Mouse (Mus musculus): ENCODE data around the gene Nfyc. TPM values are rescaled to one million over a fixed set of nuclear protein-coding genes. Genes with fewer than 3 reads are reported as not detected.

Nfyc gene
- total RNA-seq, 1 experiment = 62.0 TPM

- DNase-seq (ENCODE audit: low read depth, low spot score) = no peak
- in situ Hi-C loops (cut with MboI; ENCODE audit: low sequenced_read_pairs in 2 of 2, unreplicated experiment in 2 of 2) = no loop called here
- TF ChIP-seq MAFK (IDR thresholded peaks at IDR 0.05; ENCODE audit: insufficient read depth, low read depth, low read length) (no peak), CHD2 (IDR thresholded peaks at IDR 0.05; ENCODE audit: low read depth, low read length) (no peak), ZNF384 (IDR thresholded peaks at IDR 0.05; ENCODE audit: low read depth, low read length) (no peak), HCFC1 (IDR thresholded peaks at IDR 0.05; ENCODE audit: borderline replicate concordance, insufficient read depth, low read length) (no peak), ZC3H11A (IDR thresholded peaks at IDR 0.05; ENCODE audit: borderline replicate concordance, low read depth, low read length) (no peak)
- no peak overlapping the region for H3K4me3 ChIP-seq (ENCODE audit: insufficient read depth in 1 of 2, low read depth in 1 of 2, low read length in 2 of 2, poor library complexity in 1 of 2, severe bottlenecking in 1 of 2)
- no peaks in the 10 kb centered on the region for H3K36me3 ChIP-seq (ENCODE audit: control insufficient read depth, insufficient read depth, low read length, poor library complexity, severe bottlenecking)
- peaks cover 3 to 8% of the 10 kb centered on the region in 2 experiments; a peak in 3 of 4 replicates for H3K4me1 ChIP-seq (ENCODE audit: control insufficient read depth in 2 of 2, insufficient read depth in 2 of 2, low read length in 2 of 2, poor library complexity in 1 of 2)
- H3K27ac ChIP-seq (ENCODE audit: insufficient read depth, low read depth, low read length, poor library complexity, severe bottlenecking) = no peak overlapping the region
- H3K9ac ChIP-seq (ENCODE audit: insufficient read depth, low read depth, low read length, poor library complexity, severe bottlenecking) = no peak overlapping the region
- no peaks in the 10 kb centered on the region for H3K9me3 ChIP-seq (ENCODE audit: control insufficient read depth, insufficient read depth, low read depth, low read length)
Measured at GRCm38 (mm10) chr4:120732737-120733136, 98.6 kb downstream of the Nfyc start.

DNA sequence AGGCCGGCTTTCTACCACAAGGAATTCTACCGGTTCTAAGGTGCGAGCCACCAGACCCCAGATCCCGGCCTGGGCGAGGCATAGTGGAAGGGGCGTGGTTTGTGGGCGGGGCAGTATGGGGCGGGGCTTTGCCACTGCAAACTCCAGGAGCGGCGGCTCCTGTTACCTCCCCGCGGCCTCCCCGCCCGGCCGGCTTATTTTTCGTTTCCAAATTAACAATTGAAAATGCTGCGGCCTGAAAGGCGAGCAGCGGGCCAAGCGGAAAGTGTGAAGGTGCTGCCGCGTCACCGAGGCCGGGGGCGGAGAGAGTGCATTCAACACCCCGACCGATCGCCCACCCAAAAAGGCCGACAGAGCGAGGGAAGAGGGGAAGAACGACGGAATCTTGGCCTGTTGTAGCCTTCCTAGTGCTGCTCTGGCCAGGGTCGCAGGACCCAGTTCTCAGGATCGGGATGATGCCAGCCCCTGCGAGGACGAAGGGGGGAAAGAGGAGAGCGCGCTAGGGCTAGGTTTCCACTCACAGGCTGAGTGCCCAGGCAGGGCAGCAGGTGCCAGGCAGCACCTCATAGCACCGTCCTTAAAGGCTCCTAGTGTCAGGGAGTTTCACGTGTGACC lies 100.2 kb downstream of the Nfyc start:
- peak; percentile 54 for DNase-seq (ENCODE audit: low read depth, low spot score)
- Histone ChIP-seq H3K27ac (ENCODE audit: insufficient read depth, low read depth, low read length, poor library complexity, severe bottlenecking) (no peak overlapping the region), H3K4me3 (ENCODE audit: insufficient read depth in 1 of 2, low read depth in 1 of 2, low read length in 2 of 2, poor library complexity in 1 of 2, severe bottlenecking in 1 of 2) (peak overlapping the region; percentile 52 to 62), H3K36me3 (ENCODE audit: control insufficient read depth, insufficient read depth, low read length, poor library complexity, severe bottlenecking) (no peaks in the 10 kb centered on the region), H3K9ac (ENCODE audit: insufficient read depth, low read depth, low read length, poor library complexity, severe bottlenecking) (no peak overlapping the region; the same call in 1 of the 2 replicates), H3K9me3 (ENCODE audit: control insufficient read depth, insufficient read depth, low read depth, low read length) (no peaks in the 10 kb centered on the region), H3K4me1 (ENCODE audit: control insufficient read depth in 2 of 2, insufficient read depth in 2 of 2, low read length in 2 of 2, poor library complexity in 1 of 2) (peaks cover 3 to 8% of the 10 kb centered on the region in 2 experiments; a peak in 3 of 4 replicates)
- TF ChIP-seq HCFC1 (IDR thresholded peaks at IDR 0.05; ENCODE audit: borderline replicate concordance, insufficient read depth, low read length) (no peak), CHD2 (IDR thresholded peaks at IDR 0.05; ENCODE audit: low read depth, low read length) (no peak), MAFK (IDR thresholded peaks at IDR 0.05; ENCODE audit: insufficient read depth, low read depth, low read length) (no peak), ZC3H11A (IDR thresholded peaks at IDR 0.05; ENCODE audit: borderline replicate concordance, low read depth, low read length) (no peak), ZNF384 (IDR thresholded peaks at IDR 0.05; ENCODE audit: low read depth, low read length) (no peak)
- in situ Hi-C loops (cut with MboI; ENCODE audit: low sequenced_read_pairs in 2 of 2, unreplicated experiment in 2 of 2) = no loop called here

- Histone ChIP-seq H3K27ac (ENCODE audit: insufficient read depth, low read depth, low read length, poor library complexity, severe bottlenecking) (no peak overlapping the region), H3K4me3 (ENCODE audit: insufficient read depth in 1 of 2, low read depth in 1 of 2, low read length in 2 of 2, poor library complexity in 1 of 2, severe bottlenecking in 1 of 2) (no peak overlapping the region), H3K4me1 (ENCODE audit: control insufficient read depth in 2 of 2, insufficient read depth in 2 of 2, low read length in 2 of 2, poor library complexity in 1 of 2) (peaks cover 3 to 10% of the 10 kb centered on the region in 2 experiments; a peak in 3 of 4 replicates), H3K36me3 (ENCODE audit: control insufficient read depth, insufficient read depth, low read length, poor library complexity, severe bottlenecking) (no peaks in the 10 kb centered on the region), H3K9me3 (ENCODE audit: control insufficient read depth, insufficient read depth, low read depth, low read length) (no peaks in the 10 kb centered on the region), H3K9ac (ENCODE audit: insufficient read depth, low read depth, low read length, poor library complexity, severe bottlenecking) (no peak overlapping the region)
- DNase-seq (ENCODE audit: low read depth, low spot score) = no peak
- in situ Hi-C loops (cut with MboI; ENCODE audit: low sequenced_read_pairs in 2 of 2, unreplicated experiment in 2 of 2) = no loop called here
- TF ChIP-seq ZNF384 (IDR thresholded peaks at IDR 0.05; ENCODE audit: low read depth, low read length) (no peak), MAFK (IDR thresholded peaks at IDR 0.05; ENCODE audit: insufficient read depth, low read depth, low read length) (no peak), HCFC1 (IDR thresholded peaks at IDR 0.05; ENCODE audit: borderline replicate concordance, insufficient read depth, low read length) (no peak), ZC3H11A (IDR thresholded peaks at IDR 0.05; ENCODE audit: borderline replicate concordance, low read depth, low read length) (no peak), CHD2 (IDR thresholded peaks at IDR 0.05; ENCODE audit: low read depth, low read length) (no peak)
Measured at GRCm38 (mm10) chr4:120730574-120730973, 100.8 kb downstream of the Nfyc start.

DNA sequence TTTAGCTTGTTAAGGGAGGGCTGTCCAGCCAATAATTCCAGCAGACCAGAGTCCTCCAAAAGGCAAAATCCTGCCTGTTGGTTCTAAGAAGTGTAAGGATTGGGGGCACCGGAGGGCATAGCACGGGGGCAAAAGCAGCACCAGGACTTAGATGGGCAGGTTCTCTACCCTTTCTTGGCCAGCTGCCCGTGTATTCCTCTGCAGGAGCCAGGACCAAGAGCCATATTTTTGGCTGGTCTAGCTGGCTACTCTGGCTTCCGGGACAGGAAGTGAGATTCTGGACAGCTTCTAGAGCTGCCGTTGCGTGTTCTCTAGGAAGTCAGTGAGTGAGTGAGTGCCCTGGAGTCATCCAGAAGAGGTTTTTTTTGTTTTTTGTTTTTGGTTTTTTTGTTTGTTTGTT lies 101.2 kb downstream of the Nfyc start:
- in situ Hi-C loops (cut with MboI; ENCODE audit: low sequenced_read_pairs in 2 of 2, unreplicated experiment in 2 of 2) = no loop called here
- Histone ChIP-seq H3K9ac (ENCODE audit: insufficient read depth, low read depth, low read length, poor library complexity, severe bottlenecking) (no peak overlapping the region), H3K9me3 (ENCODE audit: control insufficient read depth, insufficient read depth, low read depth, low read length) (no peaks in the 10 kb centered on the region), H3K4me3 (ENCODE audit: insufficient read depth in 1 of 2, low read depth in 1 of 2, low read length in 2 of 2, poor library complexity in 1 of 2, severe bottlenecking in 1 of 2) (no peak overlapping the region), H3K36me3 (ENCODE audit: control insufficient read depth, insufficient read depth, low read length, poor library complexity, severe bottlenecking) (no peaks in the 10 kb centered on the region), H3K27ac (ENCODE audit: insufficient read depth, low read depth, low read length, poor library complexity, severe bottlenecking) (no peak overlapping the region), H3K4me1 (ENCODE audit: control insufficient read depth in 2 of 2, insufficient read depth in 2 of 2, low read length in 2 of 2, poor library complexity in 1 of 2) (peaks cover 3 to 11% of the 10 kb centered on the region in 2 experiments; a peak in 3 of 4 replicates)
- no peak for TF ChIP-seq ZNF384 (IDR thresholded peaks at IDR 0.05; ENCODE audit: low read depth, low read length)
- TF ChIP-seq MAFK (IDR thresholded peaks at IDR 0.05; ENCODE audit: insufficient read depth, low read depth, low read length) = no peak
- TF ChIP-seq HCFC1 (IDR thresholded peaks at IDR 0.05; ENCODE audit: borderline replicate concordance, insufficient read depth, low read length) = no peak
- no peak for TF ChIP-seq ZC3H11A (IDR thresholded peaks at IDR 0.05; ENCODE audit: borderline replicate concordance, low read depth, low read length)
- no peak for TF ChIP-seq CHD2 (IDR thresholded peaks at IDR 0.05; ENCODE audit: low read depth, low read length)
- DNase-seq (ENCODE audit: low read depth, low spot score) = no peak

Measured in ES-E14 (cell line).